Mouse (Mus musculus) olfactory bulb, adult 2 months (tissue): Measurements from ENCODE around the gene Traf5.

ENCODE experiments used
- CTCF ChIP-seq: fragments of 200-500 bp; IDR thresholded peaks from 2 replicates; pipeline ENCODE4 v1.5.1; 2012; ENCODE audit warnings: low read depth, mild to moderate bottlenecking, low read length, moderate library complexity; ENCODE audit not compliant: insufficient read depth
- POLR2A ChIP-seq: fragments of 200-500 bp; IDR thresholded peaks from 2 replicates; pipeline ENCODE4 v1.6.1; 2012; ENCODE audit warnings: mild to moderate bottlenecking, low read depth, low read length, moderate library complexity; ENCODE audit not compliant: insufficient read depth

- TF ChIP-seq POLR2A: no peak
- no peak for TF ChIP-seq CTCF
Observed at GRCm38 (mm10) chr1:191994476-191994875, 97.9 kb downstream of the Traf5 start.
